Mouse (Mus musculus) ES-E14 (cell line): ENCODE results near the gene Fasl. TPM values are rescaled to one million over a fixed set of nuclear protein-coding genes. Genes with fewer than 3 reads are reported as not detected.

Source experiments
- DNase-seq: peaks from one replicate; pipeline ENCODE4 v3.0.0-alpha.2; 2013; ENCODE audit warnings: low read depth, low spot score
- H3K27ac ChIP-seq: 2 replicates; pipeline ENCODE4 v1.5.1; 2012; ENCODE audit warnings: low read depth, mild to moderate bottlenecking, low read length, moderate library complexity, mixed read lengths; ENCODE audit not compliant: poor library complexity, insufficient read depth, severe bottlenecking
- H3K36me3 ChIP-seq: 2 replicates; pipeline ENCODE4 v1.6.1; 2012; ENCODE audit warnings: mild to moderate bottlenecking, low read length, moderate library complexity, mixed read lengths; ENCODE audit not compliant: control insufficient read depth, poor library complexity, insufficient read depth, severe bottlenecking
- H3K4me1 ChIP-seq, 2 experiments: fragments of 150-350 bp in 1 of 2; sonication (generic) in 1 of 2; 2 replicates each; pipeline ENCODE4 v1.6.1; 2012; ENCODE audit warnings: low read length in 2 of 2, mild to moderate bottlenecking in 1 of 2, mixed read lengths in 1 of 2; ENCODE audit not compliant: control insufficient read depth in 2 of 2, insufficient read depth in 2 of 2, poor library complexity in 1 of 2
- H3K4me3 ChIP-seq, 2 experiments: fragments of 150-350 bp in 1 of 2; sonication (generic) in 1 of 2; 2 replicates each; pipeline ENCODE4 v1.5.1; 2012; ENCODE audit warnings: low read length in 2 of 2, low read depth in 1 of 2, mild to moderate bottlenecking in 1 of 2, mixed read lengths in 1 of 2; ENCODE audit not compliant: insufficient read depth in 1 of 2, poor library complexity in 1 of 2, severe bottlenecking in 1 of 2
- H3K9ac ChIP-seq: 2 replicates; pipeline ENCODE4 v1.6.1; 2012; ENCODE audit warnings: low read depth, mild to moderate bottlenecking, low read length, mixed read lengths; ENCODE audit not compliant: poor library complexity, insufficient read depth, severe bottlenecking
- H3K9me3 ChIP-seq: fragments of 150-350 bp; sonication (generic); 2 replicates; pipeline ENCODE4 v1.6.1; 2012; ENCODE audit warnings: low read depth, mild to moderate bottlenecking, low read length; ENCODE audit not compliant: control insufficient read depth, insufficient read depth
- CHD2 ChIP-seq: IDR thresholded peaks from 2 replicates; pipeline ENCODE4 v1.6.1; 2014; ENCODE audit warnings: mild to moderate bottlenecking, low read depth, low read length, inconsistent platforms
- HCFC1 ChIP-seq: IDR thresholded peaks from 2 replicates; pipeline ENCODE4 v1.6.1; 2012; ENCODE audit warnings: low read length, inconsistent platforms, borderline replicate concordance; ENCODE audit not compliant: insufficient read depth
- MAFK ChIP-seq: IDR thresholded peaks from 2 replicates; pipeline ENCODE4 v1.6.1; 2014; ENCODE audit warnings: mild to moderate bottlenecking, low read depth, low read length, inconsistent platforms; ENCODE audit not compliant: insufficient read depth
- ZC3H11A ChIP-seq: IDR thresholded peaks from 2 replicates; pipeline ENCODE4 v1.6.1; 2012; ENCODE audit warnings: low read depth, mild to moderate bottlenecking, inconsistent platforms, low read length, borderline replicate concordance
- ZNF384 ChIP-seq: IDR thresholded peaks from 2 replicates; pipeline ENCODE4 v1.6.1; 2012; ENCODE audit warnings: low read depth, low read length, inconsistent platforms
- in situ Hi-C, 2 experiments: fragments of 600-800 bp; cut with MboI; formaldehyde crosslinking; loops; one replicate each; pipeline ENCODE4 v1.15.1; 2025; ENCODE audit warnings: low sequenced_read_pairs in 2 of 2, inconsistent platforms in 1 of 2; ENCODE audit not compliant: unreplicated experiment in 2 of 2
- total RNA-seq: library from RNA; depleted of rRNA; stranded (reverse); fragments of 300-350 nt; gene quantifications from 2 replicates; pipeline ENCODE4 v1.2.3, GENCODE M21; 2012

The Fasl gene
- total RNA-seq, 1 experiment, result 0.22 TPM

DNA sequence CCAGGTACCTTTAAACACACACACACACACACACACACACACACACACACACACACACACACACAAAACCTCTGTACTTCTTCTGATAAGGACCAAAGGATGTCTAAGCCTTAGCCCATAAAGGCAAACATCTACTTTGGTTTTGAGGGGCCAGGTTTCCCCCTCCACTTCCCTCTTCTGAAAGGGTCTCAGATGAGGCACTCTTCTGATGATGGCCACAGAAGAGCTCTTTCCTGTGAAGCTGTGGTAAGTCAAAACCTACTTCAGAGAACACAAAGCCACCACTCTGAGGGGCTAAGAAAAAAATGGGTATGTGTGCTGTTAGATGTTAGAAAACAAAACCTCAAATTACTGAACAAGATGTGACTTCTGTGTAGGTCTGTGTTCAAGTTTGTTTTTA is 9.2 kb downstream of the Fasl start:
- in situ Hi-C loops, result no loop called here
- no peak for DNase-seq
- H3K4me3 ChIP-seq, result no peak overlapping the region
- H3K9ac ChIP-seq, result no peak overlapping the region
- H3K36me3 ChIP-seq, result no peaks in the 10 kb centered on the region
- TF ChIP-seq HCFC1 (no peak), ZNF384 (no peak), CHD2 (no peak), ZC3H11A (no peak), MAFK (no peak)
- H3K27ac ChIP-seq, result no peak overlapping the region
- H3K4me1 ChIP-seq, result no peaks in the 10 kb centered on the region
- H3K9me3 ChIP-seq, result no peaks in the 10 kb centered on the region

DNA sequence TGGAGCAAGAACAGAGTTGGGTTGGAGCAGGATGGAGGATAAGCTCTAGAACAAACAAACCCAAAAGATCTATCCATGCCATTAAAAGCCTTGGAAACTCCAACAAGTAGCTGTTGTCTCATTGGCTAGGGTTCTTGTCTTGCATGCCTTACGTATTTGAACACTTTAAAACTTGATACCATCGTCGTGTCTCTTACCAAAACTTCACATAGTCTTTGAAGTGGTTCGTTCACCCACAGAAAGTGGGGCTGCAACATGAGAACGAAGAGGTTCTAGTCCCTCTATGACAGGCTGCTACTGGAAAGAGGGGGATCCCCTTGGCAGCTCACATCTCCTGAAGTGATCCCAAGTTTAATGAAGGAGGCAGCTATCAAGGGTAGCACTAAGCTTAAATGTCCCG is 13.1 kb downstream of the Fasl start:
- H3K27ac ChIP-seq, result no peak overlapping the region
- H3K36me3 ChIP-seq, result no peaks in the 10 kb centered on the region
- no peak for DNase-seq
- no peak overlapping the region for H3K4me3 ChIP-seq
- no peak overlapping the region for H3K9ac ChIP-seq
- no peaks in the 10 kb centered on the region for H3K9me3 ChIP-seq
- H3K4me1 ChIP-seq, result peaks cover 0 to 4% of the 10 kb centered on the region in 2 experiments; a peak in 1 of 4 replicates
- TF ChIP-seq MAFK (no peak), ZC3H11A (no peak), HCFC1 (no peak), CHD2 (no peak), ZNF384 (no peak)
- in situ Hi-C loops, result no loop called here

DNA sequence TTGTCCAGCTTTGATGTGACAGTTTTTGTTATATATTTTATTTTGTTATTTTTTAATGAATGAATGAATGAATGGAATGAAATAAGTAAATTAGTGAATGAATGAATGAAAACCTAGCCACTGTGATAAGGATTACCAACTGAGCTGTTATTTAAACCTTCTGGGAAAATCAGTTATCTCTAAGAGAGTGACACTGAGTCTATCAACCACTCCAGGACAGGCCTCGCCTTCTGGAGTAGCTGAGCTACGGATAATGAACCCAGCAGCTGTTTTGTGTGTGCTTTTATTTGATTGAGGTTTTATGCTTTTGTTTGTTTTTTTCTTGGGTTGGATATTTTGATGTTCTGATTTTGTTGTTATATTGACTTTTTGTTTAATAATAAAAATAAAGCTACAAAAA is 17.0 kb downstream of the Fasl start:
- TF ChIP-seq HCFC1, result no peak
- Histone ChIP-seq H3K9me3 (no peaks in the 10 kb centered on the region), H3K27ac (no peak overlapping the region), H3K9ac (no peak overlapping the region), H3K4me1 (peaks cover 0 to 5% of the 10 kb centered on the region in 2 experiments; a peak in 1 of 4 replicates), H3K36me3 (no peaks in the 10 kb centered on the region), H3K4me3 (no peak overlapping the region)
- in situ Hi-C loops, result no loop called here
- no peak for DNase-seq

DNA sequence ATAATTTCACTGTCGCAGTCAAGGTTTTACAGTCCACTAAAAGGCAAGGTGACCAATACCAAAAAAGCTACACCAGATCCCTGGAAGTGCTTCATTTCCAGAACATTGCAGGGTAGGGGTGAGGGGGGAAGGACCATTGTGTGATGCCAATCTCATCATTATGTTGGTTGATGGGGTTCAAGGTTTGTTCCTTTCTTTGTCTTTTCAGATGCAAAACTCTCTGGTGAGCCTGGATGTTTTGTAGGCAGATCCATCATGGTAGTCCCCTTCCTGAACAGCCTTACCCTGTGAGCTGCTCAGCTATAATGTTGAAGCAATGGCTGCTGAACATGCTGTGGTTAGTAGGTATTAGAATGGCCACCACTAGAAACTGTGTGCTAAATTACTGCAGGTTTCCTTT is 19.0 kb downstream of the Fasl start:
- Histone ChIP-seq H3K4me3 (no peak overlapping the region), H3K9ac (no peak overlapping the region), H3K36me3 (no peaks in the 10 kb centered on the region), H3K27ac (no peak overlapping the region), H3K4me1 (peaks cover 0 to 5% of the 10 kb centered on the region in 2 experiments; a peak in 1 of 4 replicates), H3K9me3 (no peaks in the 10 kb centered on the region)
- DNase-seq, result no peak
- in situ Hi-C loops, result no loop called here
- TF ChIP-seq CHD2 (no peak), ZNF384 (no peak), MAFK (no peak), HCFC1 (no peak), ZC3H11A (no peak)

DNA sequence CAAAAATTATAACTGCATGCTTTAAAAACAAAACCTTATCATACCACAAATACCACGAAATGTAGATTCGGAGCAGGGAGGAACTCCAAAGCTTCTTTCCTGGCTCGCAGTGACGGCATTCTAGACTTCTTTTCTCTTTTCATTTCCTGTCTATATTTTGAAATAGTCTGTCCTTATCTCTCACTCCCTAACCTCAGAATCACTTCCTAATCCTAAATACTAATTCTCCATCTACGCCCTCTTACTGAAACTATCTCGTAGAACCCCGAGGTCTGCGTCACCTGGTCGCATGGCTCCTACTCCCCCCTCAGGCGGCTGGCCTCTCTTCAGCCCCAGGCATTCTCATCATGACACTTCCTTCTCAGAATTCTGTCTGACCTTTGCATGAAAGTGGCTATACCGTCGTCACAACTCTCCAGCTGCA is 21.2 kb downstream of the Fasl start:
- peaks cover 0 to 5% of the 10 kb centered on the region in 2 experiments; a peak in 1 of 4 replicates for H3K4me1 ChIP-seq
- H3K9me3 ChIP-seq, result no peaks in the 10 kb centered on the region
- H3K36me3 ChIP-seq, result no peaks in the 10 kb centered on the region
- no peak overlapping the region for H3K27ac ChIP-seq
- in situ Hi-C loops, result no loop called here
- no peak overlapping the region for H3K4me3 ChIP-seq
- no peak overlapping the region for H3K9ac ChIP-seq
- no peak for DNase-seq
- TF ChIP-seq ZC3H11A, result no peak
- no peak for TF ChIP-seq MAFK
- no peak for TF ChIP-seq HCFC1
- TF ChIP-seq ZNF384, result no peak
- TF ChIP-seq CHD2, result no peak
